Mouse (Mus musculus): ENCODE data around the gene Slc39a13.

GRCm38 (mm10) chr2:91109241-91109640, 39.0 kb upstream of the Slc39a13 start:
- TF ChIP-seq CTCF (conservative IDR thresholded peaks at IDR 0.05; ENCODE audit: low read length) (no peak), POU5F1 (IDR thresholded peaks at IDR 0.05; ENCODE audit: borderline replicate concordance, low read length) (no peak)

All from E14TG2a.4 (cell line).